Comparison of ENCODE assay signal across 16 mouse cellular contexts in genomic region chr3:102009926-102010381, GRCm38 (mm10). TPM values are rescaled to one million over a fixed set of nuclear protein-coding genes. Genes with fewer than 3 reads are reported as not detected.
A peak's percentile ranks its signal among the peaks of the same experiment; 100 is the strongest.
DNase-seq lines count a peak whose midpoint lies in the region; ATAC-seq lines count a peak whose summit lies in the region.
"Had no signal": no experiment of that assay in that cellular context is flagged by ENCODE, and none has a peak within 500 bp of the region (broad histone marks: within the 10 kb centered on the region; RNA-seq: fewer than 3 reads in every experiment).

Gene Nhlh2, plus strand, starts transcription at chr3:102010076.

- no peaks in the 10 kb centered on the region for H3K9me3 ChIP-seq in forebrain, embryonic 14.5 days (replicated peaks; ENCODE audit: control insufficient read depth, low read length)
- no peaks in the 10 kb centered on the region for H3K9me3 ChIP-seq in midbrain, embryonic 11.5 days (ENCODE audit: control insufficient read depth, low read length)
- H3K9me3 ChIP-seq: heart, embryonic 13.5 days; liver, embryonic 12.5 days had no signal

- peaks cover 8% of the 10 kb centered on the region; the same call in 1 of the 2 replicates for H3K4me1 ChIP-seq in forebrain, embryonic 14.5 days (ENCODE audit: control insufficient read depth, insufficient read depth, low read length)
- peaks cover 12% of the 10 kb centered on the region for H3K4me1 ChIP-seq in midbrain, embryonic 11.5 days (ENCODE audit: control insufficient read depth, insufficient read depth, low read length)

- peak within 1 kb of the TSS; percentile 83 for H3K9ac ChIP-seq in forebrain, embryonic 14.5 days (ENCODE audit: low read length)
- H3K9ac ChIP-seq in midbrain, embryonic 11.5 days (ENCODE audit: low read length) = peak within 1 kb of the TSS; percentile 79
- H3K9ac ChIP-seq: liver, embryonic 12.5 days had no signal

- H3K36me3 ChIP-seq in forebrain, embryonic 14.5 days (ENCODE audit: control insufficient read depth, insufficient read depth, low read length) = no peaks in the 10 kb centered on the region
- H3K36me3 ChIP-seq in midbrain, embryonic 11.5 days (ENCODE audit: control insufficient read depth, insufficient read depth, low read length) = no peaks in the 10 kb centered on the region
- H3K36me3 ChIP-seq: heart, embryonic 13.5 days; liver, embryonic 12.5 days had no signal

- H3K27ac ChIP-seq in forebrain, embryonic 14.5 days (ENCODE audit: low read depth, low read length) = peak within 1 kb of the TSS; percentile 49; the same call in 1 of the 2 replicates
- peak within 1 kb of the TSS; percentile 94 for H3K27ac ChIP-seq in midbrain, embryonic 11.5 days (ENCODE audit: low read depth, low read length)
- H3K27ac ChIP-seq: heart, embryonic 13.5 days; liver, embryonic 12.5 days; macrophage had no signal

- peak within 1 kb of the TSS; percentile 41 for H3K4me3 ChIP-seq in forebrain, embryonic 14.5 days (ENCODE audit: low read depth, low read length)
- peak within 1 kb of the TSS; percentile 48 for H3K4me3 ChIP-seq in midbrain, embryonic 11.5 days (ENCODE audit: low read depth, low read length)
- H3K4me3 ChIP-seq: liver, embryonic 12.5 days had no signal

- intact Hi-C loops in left cerebral cortex, postnatal 4 days (cut with DNase I) = no loop called here

- peak; percentile 48; the same call in 1 of the 2 replicates for ATAC-seq in forebrain, embryonic 14.5 days
- ATAC-seq in midbrain, embryonic 11.5 days (ENCODE audit: low FRiP score) = peak; percentile 15; the same call in 1 of the 2 replicates
- ATAC-seq: liver, embryonic 12.5 days had no signal

- peaks cover 26% of the 10 kb centered on the region for H3K27me3 ChIP-seq in forebrain, embryonic 14.5 days (replicated peaks; ENCODE audit: control insufficient read depth, insufficient read depth, low read length)
- peaks cover 39% of the 10 kb centered on the region for H3K27me3 ChIP-seq in midbrain, embryonic 11.5 days (ENCODE audit: control insufficient read depth, insufficient read depth, low read length)

- peak; percentile 62 for DNase-seq in left cerebral cortex, postnatal 4 days
- no peak for DNase-seq in left cerebral cortex, adult 11 months (ENCODE audit: low spot score)
- DNase-seq in forebrain, embryonic 14.5 days (ENCODE audit: low spot score) = peak; percentile 69
- DNase-seq in midbrain, embryonic 11.5 days (ENCODE audit: low spot score, missing footprints) = peak; percentile 91
- DNase-seq in retina, postnatal 1 day = peak; percentile 60
- no peak for DNase-seq in MN1 (ENCODE audit: low spot score)
- DNase-seq in natural killer cell, adult 2 months (ENCODE audit: low spot score in 2 of 2) = no peak
- no peak for DNase-seq in lung, postnatal 10 days
- DNase-seq: B cell, adult 2 months; kidney, adult 18-20 months; layer of hippocampus, adult 9-11 months; thymus, postnatal 4 days had no signal

- H3K4me2 ChIP-seq in forebrain, embryonic 14.5 days (ENCODE audit: low read length) = peak within 1 kb of the TSS; percentile 63
- H3K4me2 ChIP-seq in midbrain, embryonic 11.5 days = no peak within 1 kb of the TSS

- 18% methylated on average over 2 of the region's 2 CpGs for WGBS in forebrain, embryonic 14.5 days
- WGBS in midbrain, embryonic 11.5 days = 13% methylated on average over 2 of the region's 2 CpGs

RNA-seq across cellular contexts. Expression of gene Nhlh2, which starts in this region (rescaled TPM):
- 1 to 10 TPM; 2.4 to 3.5 TPM for total RNA-seq in left cerebral cortex, postnatal 4 days (2021)
- 18.4 and 20.5 TPM in 2 replicates for polyA plus RNA-seq in forebrain, embryonic 14.5 days (2014; fragmentation: Nextera tagmentation; extraction: Ambion mirVana)
- polyA plus RNA-seq in midbrain, embryonic 11.5 days (2014; fragmentation: Nextera tagmentation; extraction: Ambion mirVana) = 100 and 112 TPM in 2 replicates
- total RNA-seq: adrenal gland, adult 18-20 months had no signal
- polyA plus RNA-seq: heart, embryonic 13.5 days; liver, embryonic 12.5 days; macrophage had no signal

Comparison
In these comparisons a context has a peak if more than half of its experiments do, and no peak if none do; other contexts are left out.
1. DNase-seq: peak in left cerebral cortex, postnatal 4 days (single experiment), forebrain, embryonic 14.5 days (single experiment), midbrain, embryonic 11.5 days (single experiment) and retina, postnatal 1 day (single experiment); none in left cerebral cortex, adult 11 months (single experiment), MN1 (single experiment), natural killer cell, adult 2 months (0 of 2) and lung, postnatal 10 days (single experiment).